Mouse (Mus musculus) embryonic facial prominence, embryonic 14.5 days (tissue): ENCODE data around the gene Shisa8. TPM values are rescaled to one million over a fixed set of nuclear protein-coding genes. Genes with fewer than 3 reads are reported as not detected.
A peak's percentile ranks its signal among the peaks of the same experiment; 100 is the strongest.

Experiments
- ATAC-seq: fragments of 200-750 bp; cut with Nextera tagmentation; 2 replicates; pipeline ENCODE4 v1.8.0; 2017; ENCODE audit warnings: low read depth, moderate number of reproducible peaks, moderate TSS enrichment
- DNase-seq: peaks from one replicate; pipeline ENCODE4 v3.0.0-alpha.2; 2015; ENCODE audit warnings: low spot score
- H3K27ac ChIP-seq: fragments of 300-500 bp; sonication (generic); replicated peaks from 2 replicates; pipeline ENCODE4 v1.5.1; 2014; ENCODE audit warnings: low read depth, mild to moderate bottlenecking, low read length, moderate library complexity
- H3K27me3 ChIP-seq: fragments of 300-500 bp; sonication (generic); replicated peaks from 2 replicates; pipeline ENCODE4 v1.6.1; 2014; ENCODE audit warnings: low read length; ENCODE audit not compliant: control insufficient read depth, insufficient read depth
- H3K36me3 ChIP-seq: fragments of 300-500 bp; sonication (generic); 2 replicates; pipeline ENCODE4 v1.6.1; 2014; ENCODE audit warnings: low read length, mixed read lengths; ENCODE audit not compliant: control insufficient read depth, insufficient read depth
- H3K4me1 ChIP-seq: fragments of 300-500 bp; sonication (generic); 2 replicates; pipeline ENCODE4 v1.6.1; 2014; ENCODE audit warnings: antibody characterized with exemption, low read length; ENCODE audit not compliant: control insufficient read depth, insufficient read depth
- H3K4me2 ChIP-seq: fragments of 300-500 bp; sonication (generic); 2 replicates; pipeline ENCODE4 v1.6.1; 2014; ENCODE audit warnings: low read depth, mild to moderate bottlenecking, low read length, moderate library complexity, mixed read lengths
- H3K4me3 ChIP-seq: fragments of 300-500 bp; sonication (generic); 2 replicates; pipeline ENCODE4 v1.5.1; 2014; ENCODE audit warnings: low read depth, mild to moderate bottlenecking, low read length
- H3K9ac ChIP-seq: fragments of 300-500 bp; sonication (generic); 2 replicates; pipeline ENCODE4 v1.6.1; 2014; ENCODE audit warnings: low read depth, mild to moderate bottlenecking, low read length, moderate library complexity, mixed read lengths
- H3K9me3 ChIP-seq: fragments of 300-500 bp; sonication (generic); 2 replicates; pipeline ENCODE4 v1.6.1; 2016; ENCODE audit warnings: low read length; ENCODE audit not compliant: control insufficient read depth
- WGBS: fragments of 180-500 bp; shearing (Covaris S2); extraction: QIAGEN DNeasy Blood & Tissue Kit; methylation state at CpG from one replicate; pipeline ENCODE4 v1.1.7; 2014; 5-methylcytosine and 5-hydroxymethylcytosine counted together
- polyA plus RNA-seq: library from polyadenylated mRNA; unstranded; fragments of >200 nt; fragmentation: Nextera tagmentation; extraction: Ambion mirVana; gene quantifications from 2 replicates; pipeline ENCODE4 v1.2.1, GENCODE M21; 2014

The Shisa8 gene
- polyA plus RNA-seq, 1 experiment from 2014 or later: 1.4 TPM

- Histone ChIP-seq H3K9ac (peak within 1 kb of the TSS; percentile 71), H3K4me2 (peak within 1 kb of the TSS; percentile 86), H3K27me3 (no peaks in the 10 kb centered on the region), H3K4me1 (peaks cover 4% of the 10 kb centered on the region), H3K36me3 (no peaks in the 10 kb centered on the region), H3K27ac (peak within 1 kb of the TSS; percentile 71), H3K4me3 (peak within 1 kb of the TSS; percentile 81), H3K9me3 (no peaks in the 10 kb centered on the region)
- ATAC-seq (peak; percentile 99), DNase-seq (peak; percentile 96)
- WGBS: 0% methylated on average over 31 of the region's 65 CpGs
Observed at GRCm38 (mm10) chr15:82244115-82244804, 31.6 kb upstream of the Shisa8 start, which contains the start of gene Cenpm. Cenpm (minus strand) TSS chr15:82244748.

- H3K9ac ChIP-seq: peak overlapping the region; percentile 71
- peak overlapping the region; percentile 81 for H3K4me3 ChIP-seq
- no peaks in the 10 kb centered on the region for H3K9me3 ChIP-seq
- WGBS: 5% methylated on average over 12 of the region's 12 CpGs
- no peaks in the 10 kb centered on the region for H3K36me3 ChIP-seq
- peak overlapping the region; percentile 86 for H3K4me2 ChIP-seq
- peak overlapping the region; percentile 61; the same call in 1 of the 2 replicates for H3K27ac ChIP-seq
- DNase-seq: no peak
- ATAC-seq: no peak; the same call in 1 of the 2 replicates
- no peaks in the 10 kb centered on the region for H3K27me3 ChIP-seq
- H3K4me1 ChIP-seq: peaks cover 4% of the 10 kb centered on the region
Observed at GRCm38 (mm10) chr15:82243742-82244114, 31.1 kb upstream of the Shisa8 start.

- peaks cover 4% of the 10 kb centered on the region for H3K4me1 ChIP-seq
- no peak for ATAC-seq
- H3K36me3 ChIP-seq: peaks cover 1% of the 10 kb centered on the region; the same call in 1 of the 2 replicates
- DNase-seq: no peak
- H3K4me3 ChIP-seq: peak overlapping the region; percentile 81
- no peaks in the 10 kb centered on the region for H3K27me3 ChIP-seq
- peak overlapping the region; percentile 71 for H3K9ac ChIP-seq
- H3K4me2 ChIP-seq: peak overlapping the region; percentile 86
- 67% methylated on average over 3 of the region's 3 CpGs for WGBS
- H3K9me3 ChIP-seq: no peaks in the 10 kb centered on the region
- no peak overlapping the region for H3K27ac ChIP-seq
Observed at GRCm38 (mm10) chr15:82243311-82243710, 30.7 kb upstream of the Shisa8 start.

- ATAC-seq (peak; percentile 85), DNase-seq (peak; percentile 74)
- Histone ChIP-seq H3K36me3 (peaks cover 4% of the 10 kb centered on the region; the same call in 1 of the 2 replicates), H3K4me2 (no peak overlapping the region), H3K4me1 (no peaks in the 10 kb centered on the region), H3K27ac (no peak overlapping the region), H3K9me3 (no peaks in the 10 kb centered on the region), H3K4me3 (no peak overlapping the region), H3K27me3 (no peaks in the 10 kb centered on the region), H3K9ac (no peak overlapping the region)
- 15% methylated on average over 5 of the region's 5 CpGs for WGBS
Observed at GRCm38 (mm10) chr15:82236565-82236964, 23.9 kb upstream of the Shisa8 start.

- no peak for ATAC-seq
- Histone ChIP-seq H3K36me3 (peaks cover 4% of the 10 kb centered on the region; the same call in 1 of the 2 replicates), H3K9ac (no peak overlapping the region), H3K4me1 (no peaks in the 10 kb centered on the region), H3K4me2 (no peak overlapping the region), H3K9me3 (no peaks in the 10 kb centered on the region), H3K27me3 (no peaks in the 10 kb centered on the region), H3K4me3 (no peak overlapping the region), H3K27ac (no peak overlapping the region)
- no peak for DNase-seq
- WGBS: 64% methylated on average over 10 of the region's 10 CpGs
Observed at GRCm38 (mm10) chr15:82235661-82236060, 23.0 kb upstream of the Shisa8 start.

GRCm38 (mm10) chr15:82232651-82233050 is 20.0 kb upstream of the Shisa8 start:
- no peak overlapping the region for H3K27ac ChIP-seq
- 71% methylated on average over 4 of the region's 4 CpGs for WGBS
- no peaks in the 10 kb centered on the region for H3K9me3 ChIP-seq
- no peaks in the 10 kb centered on the region for H3K4me1 ChIP-seq
- ATAC-seq (no peak), DNase-seq (no peak)
- H3K27me3 ChIP-seq: no peaks in the 10 kb centered on the region
- H3K36me3 ChIP-seq: no peaks in the 10 kb centered on the region
- H3K9ac ChIP-seq: no peak overlapping the region
- H3K4me2 ChIP-seq: no peak overlapping the region
- no peak overlapping the region for H3K4me3 ChIP-seq

GRCm38 (mm10) chr15:82231591-82232378 is 19.2 kb upstream of the Shisa8 start:
- Histone ChIP-seq H3K27ac (no peak overlapping the region), H3K36me3 (no peaks in the 10 kb centered on the region), H3K4me1 (no peaks in the 10 kb centered on the region), H3K9me3 (no peaks in the 10 kb centered on the region), H3K27me3 (no peaks in the 10 kb centered on the region), H3K4me3 (no peak overlapping the region), H3K9ac (no peak overlapping the region), H3K4me2 (no peak overlapping the region)
- WGBS: 62% methylated on average over 11 of the region's 11 CpGs
- no peak for DNase-seq
- ATAC-seq: no peak

GRCm38 (mm10) chr15:82231100-82231499 is 18.5 kb upstream of the Shisa8 start:
- H3K4me2 ChIP-seq: no peak overlapping the region
- no peaks in the 10 kb centered on the region for H3K9me3 ChIP-seq
- no peak overlapping the region for H3K9ac ChIP-seq
- WGBS: 68% methylated on average over 4 of the region's 4 CpGs
- H3K36me3 ChIP-seq: no peaks in the 10 kb centered on the region
- DNase-seq: no peak
- H3K4me3 ChIP-seq: no peak overlapping the region
- H3K27me3 ChIP-seq: no peaks in the 10 kb centered on the region
- no peaks in the 10 kb centered on the region for H3K4me1 ChIP-seq
- no peak overlapping the region for H3K27ac ChIP-seq
- ATAC-seq: no peak
